Mouse (Mus musculus) heart, embryonic 16.5 days (tissue): ENCODE measurements around the gene Ptf1a. TPM values are rescaled to one million over a fixed set of nuclear protein-coding genes. Genes with fewer than 3 reads are reported as not detected.

Experiments
- ATAC-seq: fragments of 200-750 bp; cut with Nextera tagmentation; replicated peaks from 2 replicates; pipeline ENCODE4 v1.8.0; 2017; ENCODE audit warnings: moderate number of reproducible peaks; ENCODE audit not compliant: insufficient read depth, low FRiP score; ENCODE audit errors: extremely low read depth
- H3K27ac ChIP-seq: fragments of 300-500 bp; sonication (generic); 2 replicates; pipeline ENCODE4 v1.5.1; 2014; ENCODE audit warnings: mild to moderate bottlenecking, low read length, control low read depth, moderate library complexity
- H3K27me3 ChIP-seq: fragments of 300-500 bp; sonication (generic); 2 replicates; pipeline ENCODE4 v1.6.1; 2014; ENCODE audit warnings: low read length, mixed read lengths; ENCODE audit not compliant: control insufficient read depth, insufficient read depth
- H3K36me3 ChIP-seq: fragments of 300-500 bp; sonication (generic); 2 replicates; pipeline ENCODE4 v1.6.1; 2014; ENCODE audit not compliant: control insufficient read depth, insufficient read depth
- H3K4me1 ChIP-seq: fragments of 300-500 bp; sonication (generic); 2 replicates; pipeline ENCODE4 v1.6.1; 2014; ENCODE audit warnings: low read length, mixed read lengths; ENCODE audit not compliant: control insufficient read depth, insufficient read depth
- H3K4me2 ChIP-seq: fragments of 300-500 bp; sonication (generic); 2 replicates; pipeline ENCODE4 v1.6.1; 2014; ENCODE audit warnings: low read depth, mild to moderate bottlenecking, control low read depth, low read length
- H3K4me3 ChIP-seq: fragments of 300-500 bp; sonication (generic); 2 replicates; pipeline ENCODE4 v1.5.1; 2014; ENCODE audit warnings: mild to moderate bottlenecking, control low read depth, low read length
- H3K9ac ChIP-seq: fragments of 300-500 bp; sonication (generic); 2 replicates; pipeline ENCODE4 v1.6.1; 2014; ENCODE audit warnings: low read length, control low read depth
- H3K9me3 ChIP-seq: fragments of 300-500 bp; sonication (generic); replicated peaks from 2 replicates; pipeline ENCODE4 v1.6.1; 2016; ENCODE audit warnings: low read length; ENCODE audit not compliant: control insufficient read depth
- WGBS: fragments of 180-500 bp; shearing (Covaris S2); extraction: QIAGEN DNeasy Blood & Tissue Kit; methylation state at CpG from one replicate; pipeline ENCODE4 v1.1.7; 2014; 5-methylcytosine and 5-hydroxymethylcytosine counted together
- polyA plus RNA-seq: library from polyadenylated mRNA; unstranded; fragments of >200 nt; fragmentation: Nextera tagmentation; extraction: Ambion mirVana; gene quantifications from 2 replicates; pipeline ENCODE4 v1.2.1, GENCODE M21; 2015

The Ptf1a gene
- polyA plus RNA-seq, 1 experiment from 2014 or later = not detected

DNA sequence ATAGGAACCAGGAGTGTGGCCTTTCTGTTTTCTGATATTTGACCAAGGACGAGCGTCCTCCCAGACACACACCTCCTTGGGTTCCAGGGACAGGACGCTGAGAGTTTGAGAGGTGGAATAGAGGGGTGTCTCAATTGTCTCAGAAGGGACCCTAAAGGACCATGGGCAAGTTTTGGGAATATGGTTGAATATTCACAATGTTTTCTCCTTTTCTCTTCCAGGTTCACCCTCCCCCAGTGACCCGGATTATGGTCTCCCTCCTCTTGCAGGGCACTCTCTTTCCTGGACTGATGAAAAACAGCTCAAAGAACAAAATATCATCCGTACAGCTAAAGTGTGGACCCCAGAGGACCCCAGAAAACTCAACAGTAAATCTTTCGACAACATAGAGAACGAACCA lies 1.3 kb downstream of the Ptf1a start:
- Histone ChIP-seq H3K4me2 (no peak overlapping the region), H3K4me3 (no peak overlapping the region), H3K27ac (no peak overlapping the region), H3K9ac (no peak overlapping the region), H3K9me3 (no peaks in the 10 kb centered on the region), H3K4me1 (peaks cover 7% of the 10 kb centered on the region), H3K27me3 (peaks cover 96% of the 10 kb centered on the region), H3K36me3 (no peaks in the 10 kb centered on the region)
- 6% methylated on average over 7 of the region's 7 CpGs for WGBS
- ATAC-seq = no peak

DNA sequence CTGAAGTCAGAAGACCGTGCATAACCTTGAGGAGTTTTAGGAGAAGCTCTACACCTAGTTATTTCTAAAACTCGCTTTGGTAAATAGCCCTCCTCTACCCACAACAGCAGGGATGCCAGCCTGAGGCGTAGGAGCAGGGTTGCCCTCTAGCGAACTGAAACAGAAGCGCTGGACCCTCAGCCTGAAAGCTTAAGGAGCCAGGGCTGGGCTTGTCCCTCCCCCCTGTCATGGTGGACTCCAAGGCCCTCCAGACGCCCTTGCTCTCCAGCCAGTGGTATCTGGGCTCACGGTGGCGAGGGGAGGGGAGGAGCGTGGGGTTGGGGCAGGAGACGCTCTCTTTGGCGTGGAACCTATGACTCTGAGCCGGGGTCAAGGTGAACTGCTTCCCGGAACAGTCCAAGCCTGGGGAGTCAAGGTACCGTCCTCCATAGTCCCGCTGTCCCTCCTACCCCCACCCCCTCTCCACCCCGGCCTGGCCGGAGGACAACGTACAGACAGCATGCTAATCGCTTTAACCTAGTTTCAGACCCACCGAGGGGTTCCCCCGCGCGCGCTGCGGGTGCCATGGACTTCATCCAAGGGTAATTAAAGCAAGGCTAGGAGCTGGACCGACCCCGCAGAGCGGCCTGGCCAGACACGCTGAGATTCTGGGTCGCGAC lies 2.7 kb downstream of the Ptf1a start:
- no peak overlapping the region for H3K27ac ChIP-seq
- H3K4me1 ChIP-seq = peaks cover 7% of the 10 kb centered on the region
- no peaks in the 10 kb centered on the region for H3K9me3 ChIP-seq
- no peak for ATAC-seq
- H3K36me3 ChIP-seq = no peaks in the 10 kb centered on the region
- H3K27me3 ChIP-seq = peaks cover 97% of the 10 kb centered on the region
- WGBS = 3% methylated on average over 31 of the region's 31 CpGs
- peak overlapping the region; percentile 64 for H3K4me2 ChIP-seq
- H3K4me3 ChIP-seq = peak overlapping the region; percentile 43
- H3K9ac ChIP-seq = no peak overlapping the region

DNA sequence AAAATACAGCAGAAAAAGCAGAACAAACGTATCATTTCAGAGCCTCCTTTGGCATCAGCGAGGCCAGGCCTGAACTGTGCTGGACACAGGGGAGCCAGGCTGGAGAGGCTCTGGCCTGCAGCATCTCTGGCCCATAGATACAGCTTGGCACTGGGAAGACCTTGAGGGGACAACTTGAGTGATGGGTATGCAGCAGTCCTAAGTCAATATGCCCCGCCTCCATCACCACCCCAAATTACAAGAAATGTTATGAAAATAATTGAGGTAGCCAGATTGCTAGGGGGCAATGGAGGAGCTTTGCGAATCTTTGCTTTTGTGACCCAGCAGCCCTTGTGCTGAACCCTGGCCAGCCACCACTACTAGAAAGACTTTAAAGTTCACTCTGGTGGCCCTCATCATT lies 3.8 kb downstream of the Ptf1a start:
- no peaks in the 10 kb centered on the region for H3K36me3 ChIP-seq
- 41% methylated on average over 4 of the region's 4 CpGs for WGBS
- H3K9ac ChIP-seq = no peak overlapping the region
- H3K9me3 ChIP-seq = no peaks in the 10 kb centered on the region
- no peak overlapping the region for H3K27ac ChIP-seq
- no peak overlapping the region for H3K4me2 ChIP-seq
- no peak for ATAC-seq
- H3K4me1 ChIP-seq = peaks cover 7% of the 10 kb centered on the region
- peaks cover 96% of the 10 kb centered on the region for H3K27me3 ChIP-seq
- no peak overlapping the region for H3K4me3 ChIP-seq

DNA sequence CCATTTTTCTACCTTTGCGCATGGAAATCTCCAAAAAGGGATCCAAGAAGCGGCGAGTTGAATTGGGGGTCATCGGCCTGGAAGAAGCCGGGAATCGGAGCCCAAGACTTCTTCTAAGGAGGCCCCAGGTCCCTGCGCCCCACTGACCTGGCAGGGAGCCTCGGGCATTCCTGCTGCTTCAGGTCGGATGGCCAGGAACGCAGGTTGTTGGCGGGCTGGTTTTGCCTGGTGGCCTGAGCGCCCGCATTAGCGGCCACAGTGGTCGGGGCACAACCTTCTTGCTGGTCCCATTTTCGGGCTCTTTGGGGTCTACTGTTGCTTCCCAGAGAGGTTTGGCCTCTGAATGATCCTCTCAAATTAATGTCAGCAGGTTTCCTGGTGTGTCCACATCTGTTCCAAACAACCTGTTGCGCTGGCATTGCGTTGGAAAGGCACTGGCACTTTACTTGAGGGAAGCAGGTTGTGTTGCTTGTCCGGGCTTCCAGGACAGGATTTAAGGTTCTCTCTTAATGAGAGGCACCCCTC lies 7.1 kb downstream of the Ptf1a start:
- Histone ChIP-seq H3K4me2 (no peak overlapping the region), H3K9ac (no peak overlapping the region), H3K27me3 (peaks cover 95% of the 10 kb centered on the region), H3K36me3 (no peaks in the 10 kb centered on the region), H3K4me3 (no peak overlapping the region), H3K4me1 (no peaks in the 10 kb centered on the region), H3K9me3 (no peaks in the 10 kb centered on the region), H3K27ac (no peak overlapping the region)
- ATAC-seq = no peak
- WGBS = under 1% methylated on average over 19 of the region's 19 CpGs

DNA sequence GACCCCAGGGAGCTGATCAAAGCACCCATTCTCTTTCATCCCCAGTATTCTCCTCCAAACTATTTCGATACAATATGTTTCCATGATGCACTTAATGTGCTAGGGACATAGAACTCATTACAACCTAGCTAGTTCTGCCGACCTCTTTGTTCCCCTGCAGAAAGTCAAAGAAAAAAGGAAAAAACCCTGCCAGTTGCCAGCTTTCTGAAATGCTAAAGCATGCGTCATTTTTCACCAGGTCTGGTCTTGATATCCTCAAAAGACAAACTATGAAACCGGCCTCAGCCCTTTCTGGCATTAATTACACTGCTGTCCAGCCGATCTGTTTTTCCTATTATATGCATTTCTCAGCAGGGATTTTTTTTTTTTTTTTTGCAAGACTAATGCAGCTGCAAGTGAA lies 9.8 kb downstream of the Ptf1a start:
- no peak overlapping the region for H3K4me2 ChIP-seq
- peaks cover 76% of the 10 kb centered on the region for H3K27me3 ChIP-seq
- H3K9ac ChIP-seq = no peak overlapping the region
- H3K4me1 ChIP-seq = no peaks in the 10 kb centered on the region
- H3K4me3 ChIP-seq = no peak overlapping the region
- no peaks in the 10 kb centered on the region for H3K36me3 ChIP-seq
- 9% methylated on average over 5 of the region's 5 CpGs for WGBS
- ATAC-seq = no peak
- no peak overlapping the region for H3K27ac ChIP-seq
- no peaks in the 10 kb centered on the region for H3K9me3 ChIP-seq

DNA sequence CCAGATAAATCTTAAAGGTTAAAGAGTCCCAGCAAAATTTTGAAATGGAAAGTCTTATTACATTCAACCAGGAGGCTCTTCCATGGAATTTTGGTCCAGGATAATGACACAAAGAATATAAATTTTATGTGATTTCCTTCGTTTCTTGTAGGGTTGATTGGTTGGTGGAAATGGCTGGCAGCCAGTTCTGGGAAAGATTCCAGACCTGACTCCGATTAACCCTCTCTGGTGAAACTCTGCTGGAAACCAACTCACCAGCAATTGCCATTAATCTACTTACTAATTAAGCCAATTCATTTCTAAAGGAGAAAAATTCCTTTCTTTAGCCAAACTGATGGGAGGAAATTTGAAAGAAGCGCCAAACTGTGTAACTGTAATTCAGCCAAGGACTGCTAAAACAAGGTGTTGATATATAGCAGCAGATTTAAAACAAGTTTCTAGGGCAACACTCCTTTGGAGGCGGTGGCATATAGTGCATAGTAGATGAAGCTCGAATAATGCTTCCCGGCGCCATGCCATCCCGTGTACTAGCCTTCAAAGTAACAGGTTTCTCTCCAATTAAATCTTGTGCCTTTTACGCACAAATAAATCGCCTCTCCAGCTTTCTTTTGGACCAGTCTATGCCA lies 10.5 kb downstream of the Ptf1a start:
- no peak overlapping the region for H3K27ac ChIP-seq
- H3K9me3 ChIP-seq = no peaks in the 10 kb centered on the region
- WGBS = 22% methylated on average over 10 of the region's 10 CpGs
- no peaks in the 10 kb centered on the region for H3K36me3 ChIP-seq
- H3K4me3 ChIP-seq = no peak overlapping the region
- no peak overlapping the region for H3K4me2 ChIP-seq
- ATAC-seq = no peak
- H3K9ac ChIP-seq = no peak overlapping the region
- peaks cover 69% of the 10 kb centered on the region for H3K27me3 ChIP-seq
- no peaks in the 10 kb centered on the region for H3K4me1 ChIP-seq

DNA sequence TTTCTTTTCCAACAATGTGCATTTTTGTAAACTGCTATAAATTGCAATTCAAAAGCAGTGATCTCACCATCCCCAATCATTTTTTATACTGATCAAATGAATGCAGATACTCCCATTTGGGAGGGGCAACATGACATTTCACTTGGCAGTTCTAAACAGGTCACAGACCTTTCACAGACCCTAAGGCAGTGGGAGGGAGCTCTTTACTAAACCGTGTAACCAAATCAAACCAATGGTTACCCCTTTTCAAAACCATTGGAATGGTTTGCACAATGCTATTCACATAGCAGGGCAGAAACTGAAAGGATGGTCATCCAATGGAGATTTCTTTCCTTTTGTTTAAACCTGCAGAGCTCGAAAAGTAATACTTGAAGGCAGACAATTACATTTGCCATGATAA lies 13.3 kb downstream of the Ptf1a start:
- no peaks in the 10 kb centered on the region for H3K4me1 ChIP-seq
- no peaks in the 10 kb centered on the region for H3K9me3 ChIP-seq
- no peak overlapping the region for H3K27ac ChIP-seq
- H3K4me2 ChIP-seq = no peak overlapping the region
- ATAC-seq = no peak
- H3K9ac ChIP-seq = no peak overlapping the region
- H3K27me3 ChIP-seq = peaks cover 41% of the 10 kb centered on the region
- H3K4me3 ChIP-seq = no peak overlapping the region
- 48% methylated on average over 2 of the region's 2 CpGs for WGBS
- H3K36me3 ChIP-seq = no peaks in the 10 kb centered on the region

DNA sequence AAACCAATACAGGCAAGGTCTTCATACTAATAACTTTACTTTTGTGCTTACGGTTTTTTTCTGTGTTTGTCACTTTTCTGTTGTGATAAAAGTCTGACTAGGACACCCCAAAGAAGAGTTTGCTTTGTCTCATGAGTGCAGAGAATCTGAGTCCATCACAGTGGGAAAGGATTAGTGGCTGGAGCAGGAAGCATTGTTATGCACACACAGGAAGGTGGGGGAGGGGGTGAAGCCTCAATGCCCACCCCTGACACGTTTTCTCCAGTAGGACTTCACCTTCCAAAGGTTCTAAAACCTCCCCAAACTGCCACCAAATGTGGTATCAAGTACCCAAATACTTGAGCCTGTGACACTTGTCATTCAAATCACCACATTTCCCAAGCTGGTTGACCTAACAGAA lies 16.5 kb downstream of the Ptf1a start:
- Histone ChIP-seq H3K4me2 (no peak overlapping the region), H3K4me1 (no peaks in the 10 kb centered on the region), H3K27me3 (peaks cover 13% of the 10 kb centered on the region), H3K9me3 (no peaks in the 10 kb centered on the region), H3K36me3 (no peaks in the 10 kb centered on the region), H3K9ac (no peak overlapping the region), H3K4me3 (no peak overlapping the region), H3K27ac (no peak overlapping the region)
- ATAC-seq = no peak
- 37% methylated on average over 2 of the region's 2 CpGs for WGBS

DNA sequence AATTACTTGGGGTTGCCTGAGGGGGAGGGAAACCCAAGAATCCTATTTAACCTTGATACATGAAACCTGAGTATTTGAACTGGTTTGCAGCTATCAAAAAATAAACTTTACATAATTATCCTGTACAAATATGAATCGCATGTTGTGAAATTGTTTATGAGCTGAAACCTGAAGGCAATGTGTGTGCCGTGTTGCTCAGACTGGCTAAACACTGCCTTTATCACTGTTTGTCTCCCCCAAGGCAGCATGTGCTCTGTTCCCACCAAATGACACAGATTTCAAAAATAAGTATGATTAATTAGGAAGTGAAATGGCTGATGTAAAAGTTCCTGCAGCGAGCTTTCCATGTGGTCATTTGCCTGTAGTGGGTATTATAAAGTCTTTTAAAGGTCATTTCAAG lies 44.8 kb downstream of the Ptf1a start:
- H3K9ac ChIP-seq = no peak overlapping the region
- H3K9me3 ChIP-seq = no peaks in the 10 kb centered on the region
- no peaks in the 10 kb centered on the region for H3K36me3 ChIP-seq
- 66% methylated on average over 3 of the region's 3 CpGs for WGBS
- no peak for ATAC-seq
- H3K27ac ChIP-seq = no peak overlapping the region
- H3K4me2 ChIP-seq = no peak overlapping the region
- no peaks in the 10 kb centered on the region for H3K27me3 ChIP-seq
- no peak overlapping the region for H3K4me3 ChIP-seq
- no peaks in the 10 kb centered on the region for H3K4me1 ChIP-seq
